Mouse (Mus musculus): ENCODE measurements around the gene Pold3. TPM values are rescaled to one million over a fixed set of nuclear protein-coding genes. Genes with fewer than 3 reads are reported as not detected.

The Pold3 gene
- polyA plus RNA-seq, 1 experiment from 2014 or later, result 58.4 TPM

Other genes starting within 250 kb of the Pold3 start
- 5.5 TPM in 2 replicates for gene Rnf169, start 141.1 kb downstream of the Pold3 start, polyA plus RNA-seq (2015; fragmentation: Nextera tagmentation; extraction: Ambion mirVana)
- 0.16 and 0.30 TPM in 2 replicates for gene Chrdl2, start 115.4 kb downstream of the Pold3 start, polyA plus RNA-seq (2015; fragmentation: Nextera tagmentation; extraction: Ambion mirVana)
- gene Lipt2, start 37.7 kb upstream of the Pold3 start, polyA plus RNA-seq (2015; fragmentation: Nextera tagmentation; extraction: Ambion mirVana), result 17.1 and 17.7 TPM in 2 replicates
- gene Kcne3, start 54.9 kb upstream of the Pold3 start, polyA plus RNA-seq (2015; fragmentation: Nextera tagmentation; extraction: Ambion mirVana), result 1.1 and 1.3 TPM in 2 replicates
- 14.1 and 16.6 TPM in 2 replicates for gene Pgm2l1, start 105.8 kb upstream of the Pold3 start, polyA plus RNA-seq (2015; fragmentation: Nextera tagmentation; extraction: Ambion mirVana)
- gene P4ha3, start 164.0 kb upstream of the Pold3 start, polyA plus RNA-seq (2015; fragmentation: Nextera tagmentation; extraction: Ambion mirVana), result 1.9 and 2.9 TPM in 2 replicates